8 mouse cellular contexts compared by ENCODE assay signal in the genomic region with DNA sequence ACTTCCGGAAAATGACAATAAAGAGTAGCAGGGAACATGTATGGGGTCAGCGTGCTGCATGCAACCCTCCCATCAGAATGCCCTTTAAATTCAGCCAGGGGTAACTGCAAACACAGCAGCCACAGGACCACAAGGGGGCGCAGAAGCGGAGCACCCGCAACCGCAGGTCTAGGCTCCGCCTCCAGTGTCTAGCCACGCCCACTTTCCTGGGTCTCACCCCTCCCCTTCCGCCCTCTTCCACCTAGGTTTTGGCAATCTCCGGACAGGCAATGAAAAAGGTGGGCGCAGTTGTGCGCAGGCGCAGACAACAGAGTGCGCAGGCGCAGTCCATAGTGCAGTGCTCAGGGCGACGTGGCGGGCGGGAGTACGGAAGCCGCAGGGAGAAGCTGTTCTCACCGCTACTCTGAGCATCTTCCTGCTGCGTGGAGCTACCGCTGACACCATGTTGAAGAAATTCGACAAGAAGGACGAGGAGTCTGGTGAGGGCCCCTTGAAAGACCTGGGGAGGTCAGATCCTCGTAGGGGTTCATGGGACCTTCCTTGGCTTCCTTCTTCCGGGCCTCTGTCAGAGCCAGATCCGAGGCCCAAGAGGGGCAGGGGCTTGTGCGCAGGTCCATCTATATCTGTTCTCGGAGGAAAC. TPM values are rescaled to one million over a fixed set of nuclear protein-coding genes. Genes with fewer than 3 reads are reported as not detected.
A peak's percentile ranks its signal among the peaks of the same experiment; 100 is the strongest.
DNase-seq lines count a peak whose midpoint lies in the region; ATAC-seq and TF ChIP-seq lines count a peak whose summit lies in the region.

A gene (plus strand): TSS at position 221 of the 640 bp plus-strand sequence.

- under 1% methylated on average over 31 of the region's 31 CpGs for WGBS in bone marrow, adult 2 months
- under 1% methylated on average over 31 of the region's 31 CpGs for WGBS in embryonic facial prominence, embryonic 15.5 days
- WGBS in limb, embryonic 14.5 days, result under 1% methylated on average over 31 of the region's 31 CpGs
- under 1% methylated on average over 31 of the region's 31 CpGs for WGBS in midbrain, postnatal 0 days

- TF ChIP-seq CTCF in bone marrow, adult 2 months (IDR thresholded peaks at IDR 0.05; ENCODE audit: control insufficient read depth, insufficient read depth, low read length), result peak; percentile 90
- peak; percentile 96 for TF ChIP-seq CTCF in midbrain, postnatal 0 days (IDR thresholded peaks at IDR 0.05)

- no peaks in the 10 kb centered on the region for H3K9me3 ChIP-seq in embryonic facial prominence, embryonic 15.5 days (replicated peaks)
- no peaks in the 10 kb centered on the region for H3K9me3 ChIP-seq in limb, embryonic 14.5 days (ENCODE audit: control insufficient read depth, low read length)
- H3K9me3 ChIP-seq in midbrain, postnatal 0 days (ENCODE audit: low read length), result no peaks in the 10 kb centered on the region

- peak; percentile 95 for TF ChIP-seq POLR2A in bone marrow, adult 2 months (IDR thresholded peaks at IDR 0.05; ENCODE audit: borderline replicate concordance, control insufficient read depth, low read depth, low read length)
- TF ChIP-seq POLR2A in limb, embryonic 14.5 days (IDR thresholded peaks at IDR 0.05; ENCODE audit: borderline replicate concordance, extremely low read depth, insufficient read depth, insufficient read length), result peak; percentile 89; the same call in 1 of the 2 replicates

- DNase-seq in 416B (ENCODE audit: low read depth), result peak; percentile 99
- DNase-seq in heart, adult 8-10 months (ENCODE audit: low spot score), result peak; percentile 100
- peak; percentile 100 for DNase-seq in kidney, adult 9 months
- peak; percentile 99 for DNase-seq in limb, embryonic 14.5 days (ENCODE audit: low spot score)
- peak; percentile 99 for DNase-seq in midbrain, postnatal 0 days (ENCODE audit: low spot score)
- DNase-seq in spleen, postnatal 14 days (ENCODE audit: low spot score in 2 of 2), result peak; percentile 100

- H3K4me3 ChIP-seq in bone marrow, adult 2 months (replicated peaks; ENCODE audit: control insufficient read depth, low read depth, low read length), result peak within 1 kb of the TSS; percentile 99
- peak within 1 kb of the TSS; percentile 67 for H3K4me3 ChIP-seq in embryonic facial prominence, embryonic 15.5 days (replicated peaks)
- peak within 1 kb of the TSS; percentile 73 for H3K4me3 ChIP-seq in limb, embryonic 14.5 days (replicated peaks; ENCODE audit: low read length)
- H3K4me3 ChIP-seq in midbrain, postnatal 0 days (ENCODE audit: low read depth, low read length), result peak within 1 kb of the TSS; percentile 59

- peak within 1 kb of the TSS; percentile 66 for H3K4me2 ChIP-seq in embryonic facial prominence, embryonic 15.5 days (replicated peaks)
- H3K4me2 ChIP-seq in limb, embryonic 14.5 days (replicated peaks; ENCODE audit: low read depth, low read length, severe bottlenecking), result peak within 1 kb of the TSS; percentile 56
- H3K4me2 ChIP-seq in midbrain, postnatal 0 days (ENCODE audit: low read depth, low read length, poor library complexity, severe bottlenecking), result peak within 1 kb of the TSS; percentile 80

- H3K27me3 ChIP-seq in embryonic facial prominence, embryonic 15.5 days, result no peaks in the 10 kb centered on the region
- no peaks in the 10 kb centered on the region for H3K27me3 ChIP-seq in limb, embryonic 14.5 days (ENCODE audit: control insufficient read depth, insufficient read depth, low read length)
- no peaks in the 10 kb centered on the region for H3K27me3 ChIP-seq in midbrain, postnatal 0 days (ENCODE audit: insufficient read depth, low read length)

- H3K9ac ChIP-seq in embryonic facial prominence, embryonic 15.5 days, result peak within 1 kb of the TSS; percentile 85
- H3K9ac ChIP-seq in limb, embryonic 14.5 days (ENCODE audit: low read depth, low read length, severe bottlenecking), result peak within 1 kb of the TSS; percentile 85
- H3K9ac ChIP-seq in midbrain, postnatal 0 days (replicated peaks; ENCODE audit: low read length, poor library complexity, severe bottlenecking), result peak within 1 kb of the TSS; percentile 71

- peak within 1 kb of the TSS; percentile 57 for H3K27ac ChIP-seq in bone marrow, adult 2 months (ENCODE audit: control insufficient read depth, insufficient read depth, low read depth, low read length, poor library complexity)
- peak within 1 kb of the TSS; percentile 78 for H3K27ac ChIP-seq in embryonic facial prominence, embryonic 15.5 days (replicated peaks)
- peak within 1 kb of the TSS; percentile 74 for H3K27ac ChIP-seq in limb, embryonic 14.5 days (replicated peaks; ENCODE audit: low read depth, low read length)
- H3K27ac ChIP-seq in midbrain, postnatal 0 days (ENCODE audit: low read depth, low read length), result peak within 1 kb of the TSS; percentile 76

- ATAC-seq in embryonic facial prominence, embryonic 15.5 days (ENCODE audit: insufficient number of reproducible peaks, low FRiP score, low TSS enrichment, low read depth), result peak; percentile 97
- peak; percentile 95 for ATAC-seq in limb, embryonic 14.5 days (ENCODE audit: low FRiP score, low read depth)
- peak; percentile 95 for ATAC-seq in midbrain, postnatal 0 days (ENCODE audit: low FRiP score)

- H3K36me3 ChIP-seq in embryonic facial prominence, embryonic 15.5 days, result peaks cover 35% of the 10 kb centered on the region
- H3K36me3 ChIP-seq in limb, embryonic 14.5 days (ENCODE audit: control insufficient read depth, insufficient read depth, low read length), result peaks cover 36% of the 10 kb centered on the region
- H3K36me3 ChIP-seq in midbrain, postnatal 0 days (ENCODE audit: insufficient read depth, low read length), result peaks cover 33% of the 10 kb centered on the region

- H3K4me1 ChIP-seq in bone marrow, adult 2 months (ENCODE audit: control insufficient read depth, insufficient read depth, low read length), result no peaks in the 10 kb centered on the region
- H3K4me1 ChIP-seq in embryonic facial prominence, embryonic 15.5 days, result peaks cover 13% of the 10 kb centered on the region
- 0 out of 2 replicates have a peak, but pooled peaks cover 3% of the 10 kb centered on the region for H3K4me1 ChIP-seq in limb, embryonic 14.5 days (ENCODE audit: control insufficient read depth, insufficient read depth, low read length)
- H3K4me1 ChIP-seq in midbrain, postnatal 0 days (ENCODE audit: insufficient read depth, low read length), result no peaks in the 10 kb centered on the region; the same call in 1 of the 2 replicates

RNA-seq across cellular contexts. Expression of the gene that starts here (rescaled TPM):
- polyA plus RNA-seq in bone marrow, adult 2 months (2011; ENCODE audit: insufficient read depth, insufficient read length, low replicate concordance, missing spikeins), result 33.9 and 63.6 TPM in 2 replicates
- polyA plus RNA-seq in embryonic facial prominence, embryonic 15.5 days (2015; fragmentation: Nextera tagmentation; extraction: Ambion mirVana), result 172 and 173 TPM in 2 replicates
- 10 to 100 TPM; 38.3 to 41.1 (median 40.0) TPM for total RNA-seq in heart, adult 8-10 months (2022)
- polyA plus RNA-seq in limb, embryonic 14.5 days (2012; rRNA removed), result 135 and 137 TPM in 2 replicates
- 177 and 186 TPM in 2 replicates for polyA plus RNA-seq in limb, embryonic 14.5 days (2014; fragmentation: Nextera tagmentation; extraction: Ambion mirVana)
- total RNA-seq in midbrain, postnatal 0 days (2014; rRNA removed), result 202 and 226 TPM in 2 replicates
- polyA plus RNA-seq in midbrain, postnatal 0 days (2015; fragmentation: Nextera tagmentation; extraction: Ambion mirVana), result 191 and 216 TPM in 2 replicates

Comparison
In these comparisons a context has a peak if more than half of its experiments do, and no peak if none do; other contexts are left out.
1. Peak in every context shown above with its lines: DNase-seq, ATAC-seq, H3K4me3 ChIP-seq and H3K27ac ChIP-seq.